Mouse (Mus musculus): ENCODE data around the gene Lrrc8a.

- no peak for TF ChIP-seq CTCF (conservative IDR thresholded peaks at IDR 0.05; ENCODE audit: insufficient read depth, insufficient read length, low read depth, low read length)
- no peak for TF ChIP-seq POLR2A (IDR thresholded peaks at IDR 0.05; ENCODE audit: low read depth, low read length)
Observed at GRCm38 (mm10) chr2:30247036-30247435, 9.5 kb downstream of the Lrrc8a start.

Data from kidney, adult 2 months (tissue).